Mouse (Mus musculus) fat pad, adult 2 months (tissue): Measurements from ENCODE around the gene Pabpn1l.
"Not testable (repeated sequence)": the region's sequence is repeated elsewhere in the genome, so short reads cannot be mapped to it uniquely, and the experiment has no call there.

ENCODE experiments used
- DNase-seq: peaks from one replicate; pipeline ENCODE4 v3.0.0-alpha.2; 2011; ENCODE audit warnings: low read depth, low spot score; ENCODE audit errors: extremely low read depth

Gene Pabpn1l

DNA sequence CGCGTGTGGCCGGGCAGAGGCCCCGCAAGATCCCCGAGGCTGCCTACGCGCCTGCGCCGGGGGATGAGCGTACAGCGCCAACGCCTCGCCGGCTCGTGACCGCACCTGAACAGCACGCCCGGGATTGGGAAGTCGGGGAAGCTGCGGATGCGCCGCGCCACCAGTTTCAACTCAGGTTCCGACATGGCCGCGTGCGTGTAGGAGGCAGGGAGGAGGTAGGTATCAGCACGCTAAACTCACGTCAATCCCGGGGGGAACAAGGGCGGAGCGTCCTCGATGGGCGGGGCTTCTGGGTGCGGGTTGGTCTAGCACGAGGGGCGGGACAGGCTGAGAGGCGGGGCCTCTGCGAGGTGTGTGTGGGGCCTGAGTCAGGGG lies 45.9 kb downstream of the Pabpn1l start, which contains the start of gene Aprt:
Gene Aprt (minus strand): TSS at position 262 of the 375 bp plus-strand sequence.
- peak; percentile 30 for DNase-seq

DNA sequence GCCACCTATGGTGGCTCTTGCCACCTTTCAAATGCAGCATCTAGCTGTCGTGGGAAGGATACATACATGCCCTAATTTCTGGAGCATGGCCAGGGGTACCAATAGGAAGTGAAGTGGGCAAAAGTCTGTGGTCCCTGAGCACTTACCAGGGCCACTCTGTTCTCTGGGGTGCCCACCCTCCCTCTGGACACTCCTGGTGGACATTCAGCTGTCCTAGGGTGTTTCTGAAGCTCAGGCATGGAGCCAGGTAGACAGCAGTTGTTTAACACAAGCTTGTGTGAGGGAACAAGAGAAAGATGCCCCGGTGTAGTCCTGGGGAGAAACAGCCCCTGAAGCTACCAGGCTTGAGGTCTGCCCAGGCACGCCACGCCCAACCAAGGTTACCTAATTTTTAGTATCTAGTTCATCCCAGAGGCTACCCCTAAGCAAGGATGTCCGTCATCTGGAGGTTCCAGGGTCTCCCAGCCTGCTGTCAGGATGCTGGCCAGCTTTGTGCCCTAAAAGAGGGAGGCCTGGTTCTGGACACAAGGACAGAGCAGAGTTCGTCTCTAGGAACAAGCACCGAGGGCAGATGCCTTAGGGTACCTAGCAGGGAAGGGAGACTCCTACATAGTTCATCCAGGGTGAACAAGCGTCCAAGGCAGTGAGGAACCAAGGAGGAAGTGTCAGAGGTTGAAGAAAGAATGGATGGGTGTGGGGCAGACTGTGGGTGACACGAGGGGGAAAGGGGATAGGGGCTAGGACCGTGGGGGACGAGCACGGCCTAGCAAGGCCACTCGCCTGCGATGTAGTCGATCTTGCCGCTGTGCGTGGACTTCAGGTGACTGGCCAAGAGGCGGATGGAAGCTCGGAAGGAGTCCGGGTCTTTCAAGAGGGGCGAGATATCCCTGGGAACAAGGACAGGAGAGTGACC lies 46.5 kb downstream of the Pabpn1l start:
- no peak for DNase-seq

DNA sequence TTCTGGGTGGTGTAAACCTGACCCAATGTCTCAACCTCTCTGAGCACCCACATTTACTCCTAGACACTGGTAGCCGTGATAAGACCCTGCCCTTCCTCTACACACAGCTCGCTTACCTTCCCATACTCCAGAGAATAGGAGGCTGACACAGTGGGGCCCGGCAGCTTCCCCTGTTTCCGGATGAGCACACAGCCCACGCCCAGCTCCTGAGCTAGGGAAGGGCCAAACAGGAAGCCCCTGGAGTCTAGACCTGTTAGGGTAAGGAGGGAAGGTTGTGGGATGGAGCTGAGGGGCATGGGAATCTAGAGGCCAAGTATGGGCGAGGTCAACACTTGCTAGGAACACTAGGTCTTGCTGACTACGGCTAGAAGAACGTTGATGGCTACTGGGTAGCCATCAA lies 47.3 kb downstream of the Pabpn1l start:
- no peak for DNase-seq

DNA sequence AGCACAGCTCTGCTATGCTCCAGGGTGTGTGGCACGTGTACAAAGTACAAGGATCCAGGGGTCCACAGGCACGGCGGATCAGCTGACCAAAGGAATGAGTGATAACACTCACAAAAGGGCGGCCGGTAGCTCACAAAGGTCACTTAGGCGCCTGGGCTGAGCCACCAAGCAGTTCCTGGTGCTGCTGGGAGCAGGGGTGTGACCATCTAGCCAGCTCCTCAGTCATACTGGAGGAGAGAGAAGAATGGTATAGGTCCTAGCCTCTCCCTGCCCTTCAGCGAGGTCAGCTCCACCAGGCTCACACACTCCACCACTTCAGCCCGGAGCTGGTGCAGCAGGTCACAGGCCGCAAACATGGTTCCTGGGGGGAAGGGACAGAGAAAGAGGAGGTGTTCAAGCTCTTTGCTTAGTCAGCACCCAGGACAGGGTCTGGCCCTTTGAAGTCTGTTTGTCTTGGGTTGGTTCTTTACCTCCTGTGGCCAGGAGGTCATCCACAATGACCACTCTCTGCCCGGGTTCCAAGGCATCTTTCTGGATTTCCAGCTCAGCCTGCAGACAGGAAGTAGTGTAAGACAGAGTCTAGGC lies 47.8 kb downstream of the Pabpn1l start:
- DNase-seq: no peak

DNA sequence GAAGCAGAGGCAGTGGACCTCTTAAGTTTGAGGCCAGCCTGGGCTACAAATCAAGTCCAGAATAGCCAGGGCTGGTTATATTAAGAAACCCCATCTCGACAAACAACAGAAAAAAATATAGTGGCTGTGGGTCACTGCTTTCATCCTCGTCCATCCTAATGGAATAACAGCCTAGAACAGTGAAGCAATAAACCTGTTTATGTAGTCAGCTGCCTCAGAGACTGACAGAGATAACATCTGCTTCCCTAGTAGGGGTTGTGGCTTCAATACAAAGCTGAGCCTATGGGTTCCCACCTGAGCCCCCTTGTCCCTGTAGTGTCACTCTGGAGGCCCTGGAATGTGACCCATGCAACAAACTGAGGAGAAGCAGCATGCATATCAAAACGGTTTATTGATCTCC lies 48.3 kb downstream of the Pabpn1l start:
- no peak for DNase-seq

DNA sequence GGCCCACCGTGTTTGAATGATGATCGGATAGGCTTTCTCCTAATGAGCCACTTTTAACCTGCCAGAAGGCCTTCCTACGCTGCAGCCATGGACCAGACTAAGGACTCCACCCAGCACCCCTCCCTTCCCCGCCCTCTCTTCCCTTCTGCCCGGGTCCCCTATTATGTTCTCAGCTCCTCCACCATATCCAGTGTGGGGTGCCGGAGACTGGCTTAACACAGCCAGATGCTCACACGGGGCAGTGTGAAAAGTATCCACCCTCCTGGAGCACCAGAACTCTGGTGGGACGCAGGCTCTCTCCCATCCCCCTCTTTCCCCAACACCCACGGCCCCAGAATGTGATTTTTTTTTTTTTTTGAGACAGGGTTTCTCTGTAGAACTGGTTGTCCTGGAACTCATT lies 49.0 kb downstream of the Pabpn1l start:
- no peak for DNase-seq

DNA sequence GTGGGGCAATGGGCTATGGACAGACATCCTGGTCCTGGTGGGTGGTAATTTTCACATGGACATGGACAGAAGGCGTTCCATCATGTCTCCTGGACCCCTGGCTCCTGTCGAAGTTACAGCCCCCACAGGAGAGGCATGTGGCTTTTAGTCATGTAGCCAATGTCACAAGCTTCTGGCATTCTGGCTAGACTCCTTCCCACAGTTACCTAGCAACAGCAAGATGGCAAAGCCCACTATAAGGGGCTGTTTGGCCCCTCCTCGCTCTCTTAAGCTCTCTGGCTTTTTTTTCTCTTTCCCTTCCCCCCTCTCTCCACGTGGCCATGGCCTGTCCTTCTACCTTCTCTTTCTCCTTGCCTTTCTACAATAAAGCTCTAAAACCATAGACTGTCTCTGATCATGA lies 49.4 kb downstream of the Pabpn1l start:
- DNase-seq: not testable (repeated sequence)

DNA sequence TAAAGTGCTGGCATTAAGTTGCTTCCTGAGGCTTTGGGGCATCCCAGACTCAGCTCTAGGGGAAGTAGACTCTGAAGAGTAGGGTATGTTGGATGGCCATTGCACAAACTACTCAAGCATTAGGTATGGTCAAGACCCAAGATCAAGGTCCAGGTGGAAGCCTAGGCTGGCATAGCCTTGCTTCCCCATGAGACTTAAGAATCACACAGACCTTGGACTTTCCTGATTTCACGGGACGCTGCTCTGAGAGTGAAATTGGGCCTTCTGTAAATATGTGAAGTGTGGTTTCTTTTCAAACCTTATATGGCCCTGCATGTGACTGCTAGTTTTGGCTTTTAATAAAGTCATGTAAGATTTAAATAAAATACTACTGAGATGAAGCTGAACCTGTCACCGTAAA lies 49.8 kb downstream of the Pabpn1l start:
- DNase-seq: no peak

DNA sequence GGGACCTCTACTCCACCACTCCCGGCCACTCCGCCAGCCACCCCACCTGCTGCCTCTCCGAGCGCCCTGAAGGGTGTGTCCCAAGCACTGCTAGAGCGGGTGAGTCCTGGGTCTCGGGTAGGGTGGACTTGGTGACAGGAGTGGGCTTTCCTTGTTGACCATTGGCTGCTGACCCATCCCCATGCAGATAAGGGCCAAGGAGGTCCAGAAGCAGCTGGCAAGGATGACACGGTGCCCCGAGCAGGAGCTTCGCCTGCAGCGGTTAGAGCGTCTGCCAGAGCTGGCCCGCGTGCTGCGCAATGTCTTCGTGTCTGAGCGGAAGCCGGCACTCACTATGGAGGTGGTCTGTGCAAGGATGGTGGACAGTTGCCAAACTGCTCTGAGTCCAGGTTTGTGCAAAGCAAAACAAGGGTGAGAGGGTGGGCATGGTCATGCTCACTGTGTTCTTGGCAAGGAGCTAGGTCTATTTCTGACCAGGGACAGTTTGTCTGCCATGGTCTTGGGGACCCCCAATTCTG lies 50.7 kb downstream of the Pabpn1l start:
- DNase-seq: no peak

DNA sequence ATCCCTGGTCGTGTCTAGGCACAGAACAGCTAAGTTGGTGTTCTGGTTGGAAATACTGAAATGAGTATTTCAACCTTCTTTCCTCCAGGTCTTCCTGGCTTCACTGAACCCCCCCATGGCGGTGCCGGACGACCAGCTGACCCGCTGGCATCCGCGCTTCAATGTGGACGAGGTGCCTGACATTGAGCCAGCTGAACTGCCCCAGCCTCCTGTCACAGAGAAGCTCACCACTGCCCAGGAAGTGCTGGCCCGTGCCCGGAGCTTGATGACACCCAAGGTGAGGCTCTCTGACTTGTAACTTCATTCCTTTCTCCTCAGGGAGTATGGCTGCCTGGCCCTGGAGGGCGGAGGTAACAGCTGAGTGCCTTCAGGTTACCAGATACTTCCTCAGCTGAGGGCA lies 51.4 kb downstream of the Pabpn1l start:
- DNase-seq: no peak

DNA sequence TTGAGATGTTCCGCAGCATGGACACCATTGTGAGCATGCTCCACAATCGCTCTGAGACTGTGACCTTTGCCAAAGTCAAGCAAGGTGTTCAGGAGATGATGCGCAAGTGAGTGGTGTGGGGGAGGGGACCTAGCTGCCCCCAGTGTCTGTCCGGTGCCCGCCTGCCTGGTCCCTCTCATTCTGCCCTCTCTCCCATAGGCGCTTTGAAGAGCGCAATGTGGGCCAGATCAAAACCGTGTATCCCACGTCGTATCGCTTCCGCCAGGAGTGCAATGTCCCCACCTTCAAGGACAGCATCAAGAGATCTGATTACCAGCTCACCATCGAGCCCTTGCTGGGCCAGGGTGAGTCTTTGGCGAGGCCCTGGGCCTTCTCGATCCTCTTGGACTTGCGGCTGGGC lies 52.5 kb downstream of the Pabpn1l start:
- no peak for DNase-seq
